Mouse (Mus musculus) myocyte (in vitro differentiated cells): Measurements from ENCODE around the gene Grm1. TPM values are rescaled to one million over a fixed set of nuclear protein-coding genes. Genes with fewer than 3 reads are reported as not detected.

ENCODE experiments used
- H3K27me3 ChIP-seq: one replicate; pipeline ENCODE4 v1.6.1; 2011; ENCODE audit not compliant: control insufficient read depth, insufficient read depth, insufficient read length
- H3K36me3 ChIP-seq: one replicate; pipeline ENCODE4 v1.6.1; 2011; ENCODE audit not compliant: control insufficient read depth, insufficient read depth
- H3K4me2 ChIP-seq: one replicate; pipeline ENCODE4 v1.6.1; 2011; ENCODE audit warnings: low read depth, control low read depth
- H3K4me3 ChIP-seq: one replicate; pipeline ENCODE4 v1.5.1; 2011; ENCODE audit warnings: mild to moderate bottlenecking, control low read depth, moderate library complexity
- H3K79me2 ChIP-seq: one replicate; pipeline ENCODE4 v1.6.1; 2011; ENCODE audit not compliant: control insufficient read depth, insufficient read depth
- H3ac ChIP-seq: one replicate; pipeline ENCODE4 v1.6.1; 2011; ENCODE audit not compliant: control insufficient read depth, insufficient read length
- CEBPB ChIP-seq: IDR thresholded peaks from 2 replicates; pipeline ENCODE4 v1.6.1; 2011; ENCODE audit warnings: mild to moderate bottlenecking, moderate library complexity; ENCODE audit not compliant: poor library complexity, insufficient read depth, severe bottlenecking
- E2F4 ChIP-seq: IDR thresholded peaks from one replicate; pipeline ENCODE4 v1.6.1; 2011; ENCODE audit warnings: mild to moderate bottlenecking, control low read depth, moderate library complexity; ENCODE audit not compliant: insufficient read depth
- MAX ChIP-seq: IDR thresholded peaks from one replicate; pipeline ENCODE4 v1.6.1; 2011; ENCODE audit warnings: low read depth, mild to moderate bottlenecking, control low read depth
- MYOD1 ChIP-seq, 3 experiments: IDR thresholded peaks; one replicate each; pipeline ENCODE4 v1.6.1; 2011; ENCODE audit warnings: control low read depth in 2 of 3, low read depth in 2 of 3, mild to moderate bottlenecking in 2 of 3, moderate library complexity in 1 of 3; ENCODE audit not compliant: insufficient read length in 2 of 3, control insufficient read depth in 1 of 3
- MYOG ChIP-seq, 3 experiments: IDR thresholded peaks; one replicate each; pipeline ENCODE4 v1.6.1; 2011; ENCODE audit warnings: control low read depth in 2 of 3, low read depth in 2 of 3, mild to moderate bottlenecking in 2 of 3; ENCODE audit not compliant: insufficient read length in 2 of 3, control insufficient read depth in 1 of 3, insufficient read depth in 1 of 3
- POLR2A ChIP-seq: IDR thresholded peaks from one replicate; pipeline ENCODE4 v1.6.1; 2011; ENCODE audit warnings: low read depth, mild to moderate bottlenecking, control low read depth, moderate library complexity; ENCODE audit not compliant: insufficient read length
- POLR2AphosphoS2 ChIP-seq: IDR thresholded peaks from one replicate; pipeline ENCODE4 v1.6.1; 2011; ENCODE audit warnings: low read depth, control low read depth; ENCODE audit not compliant: insufficient read length
- REST ChIP-seq: IDR thresholded peaks from one replicate; pipeline ENCODE4 v1.6.1; 2011; ENCODE audit warnings: mild to moderate bottlenecking, control low read depth, moderate library complexity; ENCODE audit not compliant: insufficient read depth, insufficient read length
- SRF ChIP-seq: IDR thresholded peaks from one replicate; pipeline ENCODE4 v1.6.1; 2011; ENCODE audit warnings: low read depth; ENCODE audit not compliant: control insufficient read depth, insufficient read length
- TCF12 ChIP-seq: IDR thresholded peaks from one replicate; pipeline ENCODE4 v1.6.1; 2011; ENCODE audit warnings: mild to moderate bottlenecking, control low read depth; ENCODE audit not compliant: poor library complexity, insufficient read depth, severe bottlenecking
- TCF3 ChIP-seq: IDR thresholded peaks from one replicate; pipeline ENCODE4 v1.6.1; 2011; ENCODE audit warnings: low read depth, control low read depth; ENCODE audit not compliant: insufficient read length
- USF1 ChIP-seq: IDR thresholded peaks from one replicate; pipeline ENCODE4 v1.6.1; 2011; ENCODE audit warnings: low read depth, mild to moderate bottlenecking, control low read depth, moderate library complexity
- polyA plus RNA-seq: library from polyadenylated mRNA; unstranded; fragments of >200 nt; fragmentation: generic; extraction: Trizol; gene quantifications from one replicate; pipeline ENCODE4 v1.2.1, GENCODE M21; 2012; ENCODE audit warnings: missing spikeins

The Grm1 gene
- polyA plus RNA-seq, 1 experiment, result 0.01 TPM

- Histone ChIP-seq H3K79me2 (no peaks in the 10 kb centered on the region), H3ac (no peak overlapping the region), H3K27me3 (no peaks in the 10 kb centered on the region), H3K36me3 (no peaks in the 10 kb centered on the region), H3K4me3 (no peak overlapping the region), H3K4me2 (no peak overlapping the region)
- TF ChIP-seq POLR2AphosphoS2, result no peak
- TF ChIP-seq TCF3, result no peak
- TF ChIP-seq CEBPB, result no peak
- no peak for TF ChIP-seq E2F4
- TF ChIP-seq MAX, result no peak
- no peak for TF ChIP-seq REST
- TF ChIP-seq MYOD1 (IDR thresholded peaks at IDR 0.05; ENCODE audit: control insufficient read depth in 1 of 3, insufficient read length in 2 of 3, low read depth in 2 of 3), result no peak
- TF ChIP-seq MYOG (IDR thresholded peaks at IDR 0.05; ENCODE audit: control insufficient read depth in 1 of 3, insufficient read depth in 1 of 3, insufficient read length in 2 of 3, low read depth in 2 of 3), result no peak
- no peak for TF ChIP-seq POLR2A
- no peak for TF ChIP-seq USF1
- no peak for TF ChIP-seq TCF12
- no peak for TF ChIP-seq SRF
Observed at GRCm38 (mm10) chr10:11044455-11045106, 37.6 kb downstream of the Grm1 start.

GRCm38 (mm10) chr10:11039323-11039722, 42.8 kb downstream of the Grm1 start:
- no peaks in the 10 kb centered on the region for H3K36me3 ChIP-seq

GRCm38 (mm10) chr10:11032221-11032620, 49.9 kb downstream of the Grm1 start:
- no peak overlapping the region for H3ac ChIP-seq
- no peaks in the 10 kb centered on the region for H3K27me3 ChIP-seq
- no peaks in the 10 kb centered on the region for H3K79me2 ChIP-seq
- no peaks in the 10 kb centered on the region for H3K36me3 ChIP-seq
- H3K4me2 ChIP-seq, result no peak overlapping the region
- TF ChIP-seq MYOD1 (IDR thresholded peaks at IDR 0.05; ENCODE audit: control insufficient read depth in 1 of 3, insufficient read length in 2 of 3, low read depth in 2 of 3), result no peak
- TF ChIP-seq POLR2A, result no peak
- no peak for TF ChIP-seq CEBPB
- no peak for TF ChIP-seq MYOG (IDR thresholded peaks at IDR 0.05; ENCODE audit: control insufficient read depth in 1 of 3, insufficient read depth in 1 of 3, insufficient read length in 2 of 3, low read depth in 2 of 3)
- TF ChIP-seq MAX, result no peak
- no peak for TF ChIP-seq SRF
- no peak for TF ChIP-seq E2F4
- TF ChIP-seq POLR2AphosphoS2, result no peak
- TF ChIP-seq REST, result no peak
- no peak for TF ChIP-seq TCF12
- TF ChIP-seq USF1, result no peak
- no peak for TF ChIP-seq TCF3
- no peak overlapping the region for H3K4me3 ChIP-seq

More at GRCm38 (mm10) chr10:11039323-11039722, 42.8 kb downstream of the Grm1 start:
- H3ac ChIP-seq, result no peak overlapping the region
- H3K79me2 ChIP-seq, result no peaks in the 10 kb centered on the region
- TF ChIP-seq TCF3, result no peak
- no peak for TF ChIP-seq E2F4
- no peak for TF ChIP-seq POLR2AphosphoS2
- TF ChIP-seq POLR2A, result no peak
- no peak for TF ChIP-seq USF1
- no peak for TF ChIP-seq TCF12
- no peak for TF ChIP-seq MAX
- no peak for TF ChIP-seq CEBPB
- TF ChIP-seq MYOD1 (IDR thresholded peaks at IDR 0.05; ENCODE audit: control insufficient read depth in 1 of 3, insufficient read length in 2 of 3, low read depth in 2 of 3), result no peak
- no peak for TF ChIP-seq SRF
- TF ChIP-seq MYOG (IDR thresholded peaks at IDR 0.05; ENCODE audit: control insufficient read depth in 1 of 3, insufficient read depth in 1 of 3, insufficient read length in 2 of 3, low read depth in 2 of 3), result no peak
- TF ChIP-seq REST, result no peak
- H3K4me3 ChIP-seq, result no peak overlapping the region
- H3K27me3 ChIP-seq, result no peaks in the 10 kb centered on the region
- no peak overlapping the region for H3K4me2 ChIP-seq

GRCm38 (mm10) chr10:11025764-11026518, 56.2 kb downstream of the Grm1 start:
- Histone ChIP-seq H3ac (no peak overlapping the region), H3K36me3 (no peaks in the 10 kb centered on the region), H3K4me2 (no peak overlapping the region), H3K79me2 (no peaks in the 10 kb centered on the region), H3K27me3 (no peaks in the 10 kb centered on the region), H3K4me3 (no peak overlapping the region)
- TF ChIP-seq TCF3 (no peak), CEBPB (no peak), E2F4 (no peak), SRF (no peak), MYOG (IDR thresholded peaks at IDR 0.05; ENCODE audit: control insufficient read depth in 1 of 3, insufficient read depth in 1 of 3, insufficient read length in 2 of 3, low read depth in 2 of 3) (no peak), POLR2A (no peak), REST (no peak), USF1 (no peak), POLR2AphosphoS2 (no peak), TCF12 (no peak), MYOD1 (IDR thresholded peaks at IDR 0.05; ENCODE audit: control insufficient read depth in 1 of 3, insufficient read length in 2 of 3, low read depth in 2 of 3) (no peak), MAX (no peak)
